Mouse (Mus musculus) liver, postnatal 0 days (tissue): ENCODE data around the gene Cntn2.

Source experiments
- CTCF ChIP-seq: sonication (generic); IDR thresholded peaks from 2 replicates; pipeline ENCODE4 v1.5.1; 2016; ENCODE audit warnings: antibody characterized with exemption, low read depth
- EP300 ChIP-seq: IDR thresholded peaks from 2 replicates; pipeline ENCODE4 v1.6.1; 2016; ENCODE audit warnings: antibody characterized with exemption, low read depth, mild to moderate bottlenecking

GRCm38 (mm10) chr1:132525832-132526231, 17.2 kb downstream of the Cntn2 start:
- TF ChIP-seq CTCF (peak; percentile 88), EP300 (no peak)
